Comparison of ENCODE assay signal across 1 mouse cellular context in genomic region chr19:9954055-9954810, GRCm38 (mm10).
TF ChIP-seq lines count a peak whose summit lies in the region.

No protein-coding gene starts in this region.

TF ChIP-seq in MEL, 35 proteins besides CTCF, POLR2A, EP300 and RAD21 (continued from another document):
- TF ChIP-seq USF2 (IDR thresholded peaks at IDR 0.05; ENCODE audit: borderline replicate concordance in 1 of 2, insufficient read depth in 1 of 2, low read depth in 1 of 2, low read length in 2 of 2) = no peak
- TF ChIP-seq CHD1 (IDR thresholded peaks at IDR 0.05; ENCODE audit: low read depth, low read length) = no peak
- no peak for TF ChIP-seq TAL1 (IDR thresholded peaks at IDR 0.05; ENCODE audit: low read length)
- TF ChIP-seq MEF2A (IDR thresholded peaks at IDR 0.05; ENCODE audit: extremely low read depth, insufficient replicate concordance, low read depth, low read length, poor library complexity, severe bottlenecking) = no peak
- no peak for TF ChIP-seq UBTF (IDR thresholded peaks at IDR 0.05; ENCODE audit: borderline replicate concordance, insufficient read depth, low read depth, low read length)
- no peak for TF ChIP-seq ZNF384 (IDR thresholded peaks at IDR 0.05; ENCODE audit: low read depth, low read length)
- no peak; the same call in 1 of the 2 replicates for TF ChIP-seq SIN3A (IDR thresholded peaks at IDR 0.05; ENCODE audit: low read length)
- no peak for TF ChIP-seq ZC3H11A (IDR thresholded peaks at IDR 0.05; ENCODE audit: low read depth, low read length)
- TF ChIP-seq SMC3 (IDR thresholded peaks at IDR 0.05; ENCODE audit: low read depth, low read length) = no peak
- TF ChIP-seq POLR2AphosphoS5 (IDR thresholded peaks at IDR 0.05; ENCODE audit: borderline replicate concordance, low read depth, low read length) = no peak
- TF ChIP-seq NELFE (IDR thresholded peaks at IDR 0.05; ENCODE audit: low read depth, low read length) = no peak
- 0 out of 2 replicates have a peak, but pooled peaks have one; percentile 5 for TF ChIP-seq TCF12 (IDR thresholded peaks at IDR 0.05; ENCODE audit: low read depth, low read length)
- no peak; the same call in 1 of the 2 replicates for TF ChIP-seq HCFC1 (IDR thresholded peaks at IDR 0.05; ENCODE audit: low read depth, low read length)
- no peak for TF ChIP-seq BHLHE40 (IDR thresholded peaks at IDR 0.05; ENCODE audit: borderline replicate concordance, low read depth, low read length)
- TF ChIP-seq E2F4 (IDR thresholded peaks at IDR 0.05; ENCODE audit: borderline replicate concordance, low read depth, low read length) = no peak
- no peak for TF ChIP-seq NRF1 (IDR thresholded peaks at IDR 0.05; ENCODE audit: insufficient read depth, low read depth, low read length, poor library complexity, severe bottlenecking)
- peak; percentile 35; the same call in 1 of the 2 replicates for TF ChIP-seq GABPA (IDR thresholded peaks at IDR 0.05; ENCODE audit: low read depth, low read length)
- peak; percentile 80; the same call in 1 of the 2 replicates for TF ChIP-seq MYC (IDR thresholded peaks at IDR 0.05; ENCODE audit: low read depth, low read length)
- no peak for TF ChIP-seq MAFK (IDR thresholded peaks at IDR 0.05; ENCODE audit: borderline replicate concordance, low read depth, low read length)
- TF ChIP-seq ZMIZ1 (IDR thresholded peaks at IDR 0.05; ENCODE audit: low read depth, low read length) = no peak
- TF ChIP-seq TBP (IDR thresholded peaks at IDR 0.05; ENCODE audit: low read depth, low read length) = no peak
- no peak for TF ChIP-seq MAZ (IDR thresholded peaks at IDR 0.05; ENCODE audit: low read depth, low read length)
- no peak for TF ChIP-seq KAT2A (conservative IDR thresholded peaks at IDR 0.05; ENCODE audit: low read depth, low read length)
- peak; percentile 65; the same call in 1 of the 2 replicates for TF ChIP-seq RCOR1 (IDR thresholded peaks at IDR 0.05; ENCODE audit: low read depth, low read length)
- TF ChIP-seq ETS1 (IDR thresholded peaks at IDR 0.05; ENCODE audit: low read depth, low read length) = peak; percentile 75
- TF ChIP-seq MXI1 (IDR thresholded peaks at IDR 0.05; ENCODE audit: low read depth, low read length) = peak; percentile 78
- no peak for TF ChIP-seq JUND (IDR thresholded peaks at IDR 0.05; ENCODE audit: low read depth, low read length)
- TF ChIP-seq ELF1 (IDR thresholded peaks at IDR 0.05; ENCODE audit: low read depth, low read length) = 0 out of 2 replicates have a peak, but pooled peaks have one; percentile 12
- no peak for TF ChIP-seq USF1 (IDR thresholded peaks at IDR 0.05; ENCODE audit: low read depth, low read length)
- TF ChIP-seq POLR2AphosphoS2 (IDR thresholded peaks at IDR 0.05; ENCODE audit: low read length) = no peak
- TF ChIP-seq ZKSCAN1 (IDR thresholded peaks at IDR 0.05; ENCODE audit: low read depth, low read length) = no peak
- no peak for TF ChIP-seq CHD2 (IDR thresholded peaks at IDR 0.05; ENCODE audit: low read length)
